Mouse (Mus musculus) midbrain, postnatal 0 days (tissue): ENCODE results near the gene Mga. TPM values are rescaled to one million over a fixed set of nuclear protein-coding genes. Genes with fewer than 3 reads are reported as not detected.

Source experiments
- ATAC-seq: fragments of 200-750 bp; cut with Nextera tagmentation; 2 replicates; pipeline ENCODE4 v1.8.0; 2017; ENCODE audit warnings: moderate number of reproducible peaks, mild to moderate bottlenecking, moderate TSS enrichment, moderate library complexity; ENCODE audit not compliant: low FRiP score
- DNase-seq: peaks from one replicate; pipeline ENCODE4 v3.0.0-alpha.2; 2015; ENCODE audit warnings: low spot score
- H3K27ac ChIP-seq: fragments of 300-500 bp; sonication (generic); 2 replicates; pipeline ENCODE4 v1.5.1; 2014; ENCODE audit warnings: low read depth, mild to moderate bottlenecking, low read length, mixed read lengths
- H3K27me3 ChIP-seq: fragments of 300-500 bp; sonication (generic); 2 replicates; pipeline ENCODE4 v1.6.1; 2014; ENCODE audit warnings: low read length, control low read depth, mixed read lengths; ENCODE audit not compliant: insufficient read depth
- H3K36me3 ChIP-seq: fragments of 300-500 bp; sonication (generic); 2 replicates; pipeline ENCODE4 v1.6.1; 2014; ENCODE audit warnings: low read length, control low read depth, mixed read lengths; ENCODE audit not compliant: insufficient read depth
- H3K4me1 ChIP-seq: fragments of 300-500 bp; sonication (generic); 2 replicates; pipeline ENCODE4 v1.6.1; 2014; ENCODE audit warnings: mild to moderate bottlenecking, control low read depth, antibody characterized with exemption, low read length, mixed read lengths; ENCODE audit not compliant: insufficient read depth
- H3K4me2 ChIP-seq: fragments of 300-500 bp; sonication (generic); 2 replicates; pipeline ENCODE4 v1.6.1; 2014; ENCODE audit warnings: low read depth, mild to moderate bottlenecking, low read length, mixed read lengths; ENCODE audit not compliant: poor library complexity, severe bottlenecking
- H3K4me3 ChIP-seq: fragments of 300-500 bp; sonication (generic); 2 replicates; pipeline ENCODE4 v1.5.1; 2014; ENCODE audit warnings: low read depth, mild to moderate bottlenecking, low read length, moderate library complexity
- H3K9ac ChIP-seq: fragments of 300-500 bp; sonication (generic); replicated peaks from 2 replicates; pipeline ENCODE4 v1.6.1; 2014; ENCODE audit warnings: mild to moderate bottlenecking, low read length, moderate library complexity, mixed read lengths; ENCODE audit not compliant: poor library complexity, severe bottlenecking
- H3K9me3 ChIP-seq: fragments of 300-500 bp; sonication (generic); 2 replicates; pipeline ENCODE4 v1.6.1; 2016; ENCODE audit warnings: low read length, control low read depth
- CTCF ChIP-seq: IDR thresholded peaks from 2 replicates; pipeline ENCODE4 v1.5.1; 2016; ENCODE audit warnings: antibody characterized with exemption, mild to moderate bottlenecking
- WGBS: fragments of 180-500 bp; shearing (Covaris S2); extraction: QIAGEN DNeasy Blood & Tissue Kit; methylation state at CpG from one replicate; pipeline ENCODE4 v1.1.7; 2014; 5-methylcytosine and 5-hydroxymethylcytosine counted together
- polyA plus RNA-seq: library from polyadenylated mRNA; unstranded; fragments of >200 nt; fragmentation: Nextera tagmentation; extraction: Ambion mirVana; gene quantifications from 2 replicates; pipeline ENCODE4 v1.2.1, GENCODE M21; 2015
- total RNA-seq: library from RNA; depleted of rRNA; stranded (reverse); fragments of >200 nt; gene quantifications from 2 replicates; pipeline ENCODE4 v1.2.3, GENCODE M21; 2014

Mga gene
- total and polyA plus RNA-seq, 2 experiments from 2014 or later, result 16.2 to 75.1 TPM

DNA sequence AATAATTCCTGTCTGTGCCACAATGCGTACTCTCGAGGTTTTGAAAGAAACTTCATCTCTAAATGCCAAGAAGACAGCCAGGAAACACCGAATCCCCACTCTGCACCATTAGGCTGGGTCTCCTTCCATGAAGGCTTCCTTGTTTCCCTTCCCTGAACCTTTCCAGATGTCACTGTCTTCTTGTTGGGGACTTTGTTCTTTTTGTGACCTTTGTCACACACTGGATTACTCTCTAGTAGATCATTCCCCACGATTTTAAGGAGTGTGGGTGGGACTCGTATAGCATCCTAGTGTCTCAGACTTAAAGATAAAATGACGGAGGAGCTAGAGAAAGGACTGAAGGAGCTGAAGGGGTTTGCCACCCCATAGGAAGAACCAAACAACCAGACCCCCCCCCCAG is 93.9 kb downstream of the Mga start:
- Histone ChIP-seq H3K36me3 (no peaks in the 10 kb centered on the region; the same call in 1 of the 2 replicates), H3K27ac (no peak overlapping the region), H3K9me3 (no peaks in the 10 kb centered on the region), H3K4me3 (no peak overlapping the region), H3K4me1 (no peaks in the 10 kb centered on the region), H3K9ac (no peak overlapping the region), H3K27me3 (no peaks in the 10 kb centered on the region), H3K4me2 (no peak overlapping the region)
- no peak for ATAC-seq
- no peak for TF ChIP-seq CTCF
- WGBS, result 82% methylated on average over 6 of the region's 6 CpGs
- no peak for DNase-seq

- no peak for TF ChIP-seq CTCF
- no peak overlapping the region for H3K4me2 ChIP-seq
- H3K27ac ChIP-seq, result no peak overlapping the region
- H3K36me3 ChIP-seq, result no peaks in the 10 kb centered on the region
- H3K4me1 ChIP-seq, result no peaks in the 10 kb centered on the region
- no peaks in the 10 kb centered on the region for H3K27me3 ChIP-seq
- DNase-seq (no peak), ATAC-seq (no peak)
- 94% methylated on average over 2 of the region's 2 CpGs for WGBS
- no peak overlapping the region for H3K4me3 ChIP-seq
- no peak overlapping the region for H3K9ac ChIP-seq
- H3K9me3 ChIP-seq, result no peaks in the 10 kb centered on the region
These were observed 95.3 kb downstream of the Mga start for GRCm38 (mm10) chr2:119992349-119992748.

DNA sequence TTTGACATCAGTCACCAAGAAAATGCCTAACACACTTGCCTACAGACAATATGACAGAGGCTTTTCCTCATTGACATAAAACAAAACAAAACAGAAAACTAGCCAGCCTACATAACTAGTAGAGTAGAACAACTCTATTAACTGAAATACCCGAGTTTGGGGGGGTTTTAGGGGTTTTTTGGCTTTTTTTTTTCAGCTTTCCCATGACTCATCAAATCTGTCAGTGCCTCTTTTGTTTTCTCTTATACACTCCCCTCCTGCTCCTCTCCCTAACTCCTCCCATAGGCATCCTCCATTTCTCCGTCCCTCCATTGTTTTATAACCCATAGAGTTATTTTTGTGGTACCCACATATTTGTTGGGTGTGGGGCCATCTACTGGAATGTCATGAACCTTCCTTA is 96.5 kb downstream of the Mga start:
- DNase-seq, result no peak
- no peaks in the 10 kb centered on the region for H3K36me3 ChIP-seq
- H3K27me3 ChIP-seq, result no peaks in the 10 kb centered on the region
- 44% methylated on average over 2 of the region's 2 CpGs for whole genome bisulfite sequencing
- H3K9ac ChIP-seq, result no peak overlapping the region
- no peak for ATAC-seq
- H3K4me3 ChIP-seq, result no peak overlapping the region
- no peaks in the 10 kb centered on the region for H3K4me1 ChIP-seq
- H3K9me3 ChIP-seq, result no peaks in the 10 kb centered on the region
- H3K27ac ChIP-seq, result no peak overlapping the region
- no peak overlapping the region for H3K4me2 ChIP-seq
- TF ChIP-seq CTCF, result no peak

DNA sequence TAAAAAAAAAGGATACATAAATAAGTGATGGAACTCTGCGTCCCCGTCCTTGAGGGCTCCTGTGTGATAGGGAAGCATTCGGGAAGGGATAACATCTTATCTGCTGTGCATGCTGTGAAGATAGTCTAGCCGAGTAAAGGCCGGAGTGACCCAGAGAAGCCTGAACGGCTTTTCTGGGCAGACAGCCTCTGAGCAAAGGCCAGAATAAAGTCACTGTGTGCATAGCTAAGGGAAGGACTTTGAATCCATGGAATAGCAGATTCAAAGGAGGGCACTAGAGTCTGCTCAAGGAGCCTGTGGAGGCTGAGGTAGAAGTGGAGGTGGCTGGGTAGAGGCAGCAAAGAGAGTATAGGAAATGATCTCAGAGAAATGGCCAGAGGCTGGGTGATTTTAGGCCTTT is 97.8 kb downstream of the Mga start:
- Histone ChIP-seq H3K4me1 (no peaks in the 10 kb centered on the region), H3K4me3 (no peak overlapping the region), H3K36me3 (0 out of 2 replicates have a peak, but pooled peaks cover 4% of the 10 kb centered on the region), H3K9me3 (no peaks in the 10 kb centered on the region), H3K4me2 (no peak overlapping the region), H3K9ac (no peak overlapping the region), H3K27me3 (no peaks in the 10 kb centered on the region), H3K27ac (no peak overlapping the region)
- 84% methylated on average over 6 of the region's 6 CpGs for WGBS
- TF ChIP-seq CTCF, result no peak
- ATAC-seq (no peak), DNase-seq (no peak)

DNA sequence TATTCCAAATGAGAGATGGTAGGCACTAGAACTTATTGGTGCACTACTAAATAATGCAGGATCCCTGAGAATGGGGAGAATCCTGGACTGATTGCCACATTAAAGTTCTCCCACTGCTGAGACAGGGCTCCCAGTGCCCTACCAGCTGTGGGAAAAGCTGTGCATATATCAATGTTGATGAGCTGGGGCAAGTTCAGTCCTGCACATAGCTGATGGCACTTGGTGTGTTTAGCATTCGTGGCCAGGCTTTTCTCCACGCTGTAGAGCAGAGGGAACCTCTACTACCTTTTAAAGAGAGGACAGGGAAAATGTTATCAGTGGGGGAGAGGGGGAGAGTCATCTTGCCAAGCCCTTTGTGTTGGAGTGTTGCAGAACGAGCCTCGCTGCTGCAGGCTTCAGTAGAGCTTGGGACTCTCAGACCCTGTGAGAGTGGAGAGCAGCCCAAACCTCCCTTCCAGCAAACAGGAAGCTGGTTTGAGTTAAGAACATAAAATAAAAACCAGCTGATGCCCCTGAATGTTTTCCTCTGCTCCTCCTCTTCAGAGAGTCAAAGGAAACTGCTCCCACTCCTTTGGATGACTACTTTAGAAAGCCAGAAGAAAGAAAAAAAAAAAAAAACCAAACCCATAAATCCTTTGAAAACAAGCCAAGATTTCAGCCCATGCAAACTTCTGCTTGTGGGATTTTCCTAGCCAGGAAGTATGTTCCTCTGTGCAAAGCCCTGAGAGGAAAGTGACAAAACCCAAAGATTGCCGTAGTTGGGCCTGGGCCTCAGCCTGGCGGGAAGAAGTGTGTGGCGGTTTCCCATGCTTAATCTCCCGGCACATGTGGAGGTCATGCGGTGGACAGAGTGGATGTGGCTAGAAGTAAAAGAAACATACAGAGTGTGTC is 98.6 kb downstream of the Mga start:
- no peak for ATAC-seq
- no peak overlapping the region for H3K9ac ChIP-seq
- no peaks in the 10 kb centered on the region for H3K4me1 ChIP-seq
- 67% methylated on average over 9 of the region's 9 CpGs for WGBS
- DNase-seq, result no peak
- H3K27ac ChIP-seq, result peak overlapping the region; percentile 63
- 0 out of 2 replicates have a peak, but pooled peaks cover 4% of the 10 kb centered on the region for H3K36me3 ChIP-seq
- H3K4me2 ChIP-seq, result no peak overlapping the region
- no peak for TF ChIP-seq CTCF
- H3K9me3 ChIP-seq, result no peaks in the 10 kb centered on the region
- H3K27me3 ChIP-seq, result no peaks in the 10 kb centered on the region
- H3K4me3 ChIP-seq, result no peak overlapping the region

DNA sequence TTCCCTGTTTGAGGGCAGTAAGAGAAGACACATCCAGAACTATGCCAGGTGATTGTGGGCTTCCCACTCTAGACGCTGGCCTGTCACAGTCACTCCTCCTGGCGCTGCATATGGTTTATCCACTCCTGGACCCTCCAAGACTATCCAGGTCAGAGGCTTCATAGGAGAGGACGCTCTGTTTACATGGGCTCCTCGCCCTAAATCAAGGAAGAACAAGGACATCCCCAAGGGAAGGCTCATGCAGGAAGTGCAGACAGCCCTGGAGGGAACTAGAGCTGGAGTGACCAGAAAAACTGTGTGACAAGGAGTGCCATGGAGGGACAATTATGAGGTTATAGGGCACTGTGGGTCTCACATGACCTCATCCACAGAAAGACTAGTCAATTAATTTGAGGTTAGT is 100.3 kb downstream of the Mga start:
- WGBS, result 84% methylated on average over 4 of the region's 4 CpGs
- no peak for TF ChIP-seq CTCF

More for the DNA sequence above, 100.3 kb downstream of the Mga start:
- Histone ChIP-seq H3K4me1 (no peaks in the 10 kb centered on the region), H3K36me3 (peaks cover 4% of the 10 kb centered on the region; the same call in 1 of the 2 replicates), H3K4me3 (no peak overlapping the region), H3K4me2 (no peak overlapping the region), H3K27ac (no peak overlapping the region), H3K9ac (no peak overlapping the region), H3K27me3 (no peaks in the 10 kb centered on the region), H3K9me3 (no peaks in the 10 kb centered on the region)
- ATAC-seq, result no peak
- DNase-seq, result no peak
